Mouse (Mus musculus) macrophage (primary cell): Measurements from ENCODE around the gene Casc3. TPM values are rescaled to one million over a fixed set of nuclear protein-coding genes. Genes with fewer than 3 reads are reported as not detected.

Experiments used
- H3K27ac ChIP-seq: fragments of 350-480 bp; formaldehyde crosslinking; 2 replicates; pipeline ENCODE4 v1.9.0; 2021
- H3K36me3 ChIP-seq: fragments of 350-480 bp; formaldehyde crosslinking; 2 replicates; pipeline ENCODE4 v1.9.0; 2021; ENCODE audit errors: inconsistent target
- H3K4me3 ChIP-seq: fragments of 350-480 bp; formaldehyde crosslinking; 2 replicates; pipeline ENCODE4 v1.9.0; 2021; ENCODE audit errors: inconsistent target
- H3K79me2 ChIP-seq: fragments of 350-480 bp; formaldehyde crosslinking; 2 replicates; pipeline ENCODE4 v1.9.0; 2021; ENCODE audit errors: inconsistent target
- WGBS: methylation state at CpG from one replicate; pipeline ENCODE4 v1.1.7; 2026; ENCODE audit warnings: inconsistent platforms; ENCODE audit not compliant: missing documents; 5-methylcytosine and 5-hydroxymethylcytosine counted together
- polyA plus RNA-seq: library from polyadenylated mRNA; stranded (reverse); fragments of 250-400 nt; gene quantifications from 3 replicates; pipeline ENCODE4 v1.2.4, GENCODE M21; 2018; ENCODE audit warnings: inconsistent platforms

Gene Casc3
- polyA plus RNA-seq, 1 experiment from 2014 or later: 29.9 TPM

DNA sequence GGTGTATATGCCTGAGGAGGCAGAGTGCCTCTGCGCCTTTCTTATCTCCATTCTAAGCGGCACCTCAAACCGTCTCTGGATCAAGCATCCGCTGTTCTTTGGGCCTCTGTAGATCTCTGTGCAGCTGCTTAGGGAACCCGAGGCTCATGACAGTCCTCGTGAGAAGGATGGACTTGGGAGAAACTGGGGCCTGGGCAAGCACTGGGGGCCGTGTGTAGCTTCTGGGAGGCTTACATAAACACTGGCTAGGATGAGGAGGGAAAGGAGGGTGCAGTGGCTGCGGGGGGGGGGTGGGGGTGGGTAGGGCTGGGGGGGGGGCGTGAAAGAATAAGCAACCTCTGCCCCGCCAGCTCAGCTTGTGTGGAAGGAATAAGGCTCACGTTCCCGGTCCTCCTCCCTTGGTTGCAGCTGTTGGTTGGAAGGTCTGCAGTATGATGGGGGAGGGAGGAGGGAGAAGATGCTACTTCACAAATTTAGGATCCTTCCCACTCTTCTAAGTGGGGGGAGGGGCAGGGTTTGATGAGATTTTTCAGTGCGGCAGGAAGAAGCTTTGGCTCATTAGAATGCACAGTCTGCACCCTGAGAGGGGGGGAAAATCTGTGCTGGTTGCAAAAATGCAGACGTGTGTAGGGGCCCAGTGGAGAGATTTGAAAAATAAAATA is 22.7 kb upstream of the Casc3 start:
- H3K36me3 ChIP-seq: no peaks in the 10 kb centered on the region
- no peak overlapping the region for H3K4me3 ChIP-seq
- 72% methylated on average over 12 of the region's 14 CpGs for WGBS
- H3K27ac ChIP-seq: peak overlapping the region; percentile 86
- no peaks in the 10 kb centered on the region for H3K79me2 ChIP-seq

DNA sequence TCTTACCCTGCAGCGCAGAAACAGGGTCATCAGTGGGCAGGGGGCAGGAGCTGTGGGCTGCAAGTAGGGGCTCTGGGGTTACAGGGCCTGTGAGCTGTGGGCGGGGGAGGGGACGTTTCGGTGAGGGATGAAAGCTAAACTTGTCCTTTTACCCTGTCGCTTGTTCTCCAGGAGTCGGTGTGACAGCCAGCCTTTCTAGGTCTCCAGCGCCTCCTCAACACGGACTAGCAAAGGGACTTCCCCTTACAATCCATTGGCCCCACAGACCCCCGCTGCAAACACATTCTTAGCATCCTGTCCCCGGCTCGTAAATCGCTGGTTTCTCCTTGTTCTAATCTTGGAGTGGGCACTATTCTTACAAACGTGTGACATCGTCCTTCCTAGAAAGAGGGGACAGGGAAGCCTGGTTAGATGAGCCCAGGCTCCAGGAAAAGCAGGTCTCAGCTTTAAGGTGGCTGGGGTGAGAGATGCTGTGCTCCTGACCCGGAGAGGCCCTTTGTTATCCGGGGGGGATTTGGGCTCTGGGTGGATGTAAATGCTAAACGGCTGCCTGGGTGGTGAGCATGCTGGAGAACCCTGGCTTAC is 22.0 kb upstream of the Casc3 start:
- WGBS: 13% methylated on average over 17 of the region's 17 CpGs
- no peak overlapping the region for H3K4me3 ChIP-seq
- no peaks in the 10 kb centered on the region for H3K79me2 ChIP-seq
- no peaks in the 10 kb centered on the region for H3K36me3 ChIP-seq
- H3K27ac ChIP-seq: peak overlapping the region; percentile 86

DNA sequence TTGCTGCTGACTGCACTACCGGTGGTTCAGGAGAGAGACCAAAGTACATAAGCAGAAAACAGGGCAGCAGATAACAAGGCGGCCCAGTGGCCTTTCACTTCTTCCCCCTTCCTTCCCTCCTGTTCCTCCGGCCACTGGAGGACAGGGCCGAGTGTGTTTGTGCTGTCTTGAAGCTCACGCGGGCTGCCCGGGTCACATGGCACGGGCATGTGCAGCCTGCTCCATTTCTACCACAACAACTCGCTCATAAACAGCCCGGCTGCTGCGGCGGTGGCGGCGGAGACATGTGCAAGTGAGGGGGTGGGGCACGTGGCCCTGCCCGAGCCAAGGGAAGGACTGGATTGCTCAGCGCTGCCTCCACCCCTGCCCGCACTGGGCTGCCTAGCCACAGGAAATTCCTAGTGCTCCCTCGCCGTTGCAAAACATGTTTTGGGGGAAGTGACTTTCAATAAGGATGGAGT is 21.4 kb upstream of the Casc3 start:
- 0% methylated on average over 20 of the region's 20 CpGs for WGBS
- H3K4me3 ChIP-seq: no peak overlapping the region
- H3K36me3 ChIP-seq: no peaks in the 10 kb centered on the region
- H3K27ac ChIP-seq: peak overlapping the region; percentile 86
- H3K79me2 ChIP-seq: no peaks in the 10 kb centered on the region

DNA sequence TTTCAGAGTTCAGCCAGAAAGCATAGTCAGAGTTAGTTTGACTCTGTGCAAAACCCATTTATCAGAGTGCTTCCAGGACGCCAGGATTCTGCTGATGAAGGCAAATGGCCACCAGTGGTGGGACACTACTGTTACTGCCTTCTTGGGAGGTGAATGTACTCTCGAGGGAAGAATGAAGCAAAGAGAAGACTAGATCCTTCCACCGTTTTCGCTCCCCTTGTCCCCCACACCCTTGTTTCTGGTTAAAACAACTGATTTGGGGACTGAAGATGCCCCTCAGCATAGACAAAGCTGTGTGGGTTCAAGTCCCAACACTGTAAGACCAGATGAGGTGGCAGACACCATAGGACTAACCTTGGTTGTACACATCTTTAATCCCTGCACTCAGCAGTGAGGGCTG is 20.6 kb upstream of the Casc3 start:
- H3K79me2 ChIP-seq: no peaks in the 10 kb centered on the region
- H3K36me3 ChIP-seq: no peaks in the 10 kb centered on the region
- WGBS: 90% methylated on average over 4 of the region's 4 CpGs
- peak overlapping the region; percentile 46 for H3K27ac ChIP-seq
- H3K4me3 ChIP-seq: no peak overlapping the region

DNA sequence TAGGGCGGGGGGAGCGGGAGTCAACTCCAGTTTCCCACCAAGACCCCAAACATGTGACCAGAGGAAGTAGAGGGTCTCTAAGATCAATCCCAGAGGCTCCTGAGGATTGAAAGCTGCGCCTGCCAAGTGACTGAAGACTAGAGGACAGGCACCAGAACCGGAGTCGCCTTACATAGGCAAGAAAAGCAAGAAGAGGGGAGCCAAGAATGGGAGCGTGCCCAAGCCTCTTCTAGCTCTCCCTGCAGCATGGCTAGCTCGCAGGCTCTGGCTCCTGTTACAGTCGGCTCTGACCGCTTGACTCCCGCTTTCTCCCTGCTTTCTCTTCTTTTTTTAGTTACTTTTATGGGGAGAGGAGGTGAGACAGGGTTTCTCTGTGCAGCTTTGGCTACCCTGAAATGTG is 19.5 kb upstream of the Casc3 start:
- Histone ChIP-seq H3K4me3 (no peak overlapping the region), H3K27ac (peak overlapping the region; percentile 61), H3K79me2 (no peaks in the 10 kb centered on the region), H3K36me3 (no peaks in the 10 kb centered on the region)
- 76% methylated on average over 10 of the region's 10 CpGs for WGBS

DNA sequence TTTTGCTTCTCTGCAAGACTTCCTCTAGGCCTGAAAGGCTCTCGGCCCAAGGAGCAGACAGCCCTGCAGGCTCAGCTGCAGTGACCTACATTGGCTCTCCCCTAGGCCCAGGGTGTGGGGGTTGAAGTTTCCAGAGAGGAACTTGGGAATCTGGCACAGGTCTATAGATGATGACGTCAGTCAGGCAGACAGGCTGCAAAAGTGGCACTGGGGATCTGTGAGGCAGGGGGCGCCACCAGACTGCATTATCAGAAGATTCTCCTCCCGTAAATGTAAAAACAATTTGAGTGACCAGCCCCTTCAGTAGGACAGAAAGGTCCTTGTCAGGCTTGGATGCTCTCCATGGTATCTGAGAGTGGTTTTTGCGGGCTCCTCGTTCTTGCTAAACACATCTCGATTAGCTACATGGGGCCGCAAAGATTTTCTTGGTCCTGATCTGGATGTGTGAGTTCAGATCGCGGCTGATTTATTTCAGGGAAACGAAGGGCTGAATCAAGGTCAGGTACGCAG is 18.9 kb upstream of the Casc3 start:
- Histone ChIP-seq H3K27ac (peak overlapping the region; percentile 61), H3K36me3 (no peaks in the 10 kb centered on the region), H3K79me2 (no peaks in the 10 kb centered on the region), H3K4me3 (no peak overlapping the region)
- WGBS: 4% methylated on average over 12 of the region's 12 CpGs

DNA sequence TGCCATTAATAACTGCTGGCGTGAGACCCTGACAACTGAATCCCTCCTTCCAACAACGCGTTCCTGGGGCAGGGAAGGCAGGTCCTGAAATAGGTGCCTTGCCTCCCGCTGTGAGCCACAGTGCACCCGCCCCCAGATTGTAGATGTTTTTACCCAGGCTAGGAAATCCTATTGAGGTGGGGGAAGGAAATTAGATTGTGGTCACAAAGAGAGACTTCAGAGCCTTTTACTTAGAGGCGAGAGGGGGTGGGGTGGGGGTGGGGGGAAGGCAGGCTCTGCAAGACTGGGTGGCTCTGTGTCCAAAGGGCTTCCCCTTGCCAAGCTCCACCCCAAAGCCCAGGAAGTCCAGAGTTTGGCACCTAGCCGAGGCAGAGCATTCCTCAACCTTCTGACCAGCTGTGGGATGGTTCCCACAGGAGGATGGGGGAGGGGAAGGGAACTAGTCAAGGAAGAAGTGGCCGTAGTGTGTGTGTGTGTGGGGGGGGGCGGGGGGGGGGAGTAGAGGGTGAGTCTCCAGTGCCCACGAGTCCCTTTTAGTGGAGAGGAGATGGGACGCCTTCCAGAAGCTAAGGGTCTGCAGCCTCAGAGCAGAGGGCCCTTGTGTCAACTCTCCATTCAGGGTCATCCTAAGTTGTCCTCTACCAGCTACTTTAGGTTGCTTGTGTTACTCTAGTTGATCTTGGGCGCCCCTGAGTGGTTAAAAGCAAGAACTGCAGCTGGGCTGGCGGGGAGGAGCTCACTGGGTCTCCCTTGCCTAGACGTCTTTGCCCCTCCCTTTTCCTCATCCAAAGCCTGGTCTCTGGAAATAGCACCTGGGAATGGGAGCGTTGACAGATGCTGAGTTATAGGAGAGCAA is 18.1 kb upstream of the Casc3 start:
- Histone ChIP-seq H3K79me2 (no peaks in the 10 kb centered on the region), H3K27ac (peak overlapping the region; percentile 61), H3K4me3 (no peak overlapping the region), H3K36me3 (no peaks in the 10 kb centered on the region)
- 3% methylated on average over 12 of the region's 15 CpGs for WGBS

DNA sequence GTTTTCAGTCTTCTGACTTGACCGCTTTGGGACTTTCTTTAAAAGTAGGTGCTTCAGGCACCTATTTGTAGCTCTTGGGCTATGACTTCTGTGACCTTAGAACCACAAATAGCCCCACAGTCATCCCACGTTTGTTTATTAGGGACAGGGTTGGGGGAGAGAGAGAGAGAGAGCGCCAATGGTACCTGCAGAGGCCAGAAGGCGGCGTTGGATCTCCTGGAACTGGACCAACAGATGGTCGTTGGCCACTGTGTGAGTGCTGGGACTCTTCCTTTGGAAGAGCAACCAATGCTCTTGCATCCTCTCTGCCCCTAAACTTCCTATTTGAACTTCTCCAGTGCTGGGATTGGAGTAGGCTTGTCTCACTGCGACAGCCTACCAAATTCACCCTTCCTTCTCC is 17.5 kb upstream of the Casc3 start:
- Histone ChIP-seq H3K36me3 (no peaks in the 10 kb centered on the region), H3K27ac (0 out of 2 replicates have a peak overlapping the region, but pooled peaks have one; percentile 61)
- WGBS: 47% methylated on average over 6 of the region's 7 CpGs

DNA sequence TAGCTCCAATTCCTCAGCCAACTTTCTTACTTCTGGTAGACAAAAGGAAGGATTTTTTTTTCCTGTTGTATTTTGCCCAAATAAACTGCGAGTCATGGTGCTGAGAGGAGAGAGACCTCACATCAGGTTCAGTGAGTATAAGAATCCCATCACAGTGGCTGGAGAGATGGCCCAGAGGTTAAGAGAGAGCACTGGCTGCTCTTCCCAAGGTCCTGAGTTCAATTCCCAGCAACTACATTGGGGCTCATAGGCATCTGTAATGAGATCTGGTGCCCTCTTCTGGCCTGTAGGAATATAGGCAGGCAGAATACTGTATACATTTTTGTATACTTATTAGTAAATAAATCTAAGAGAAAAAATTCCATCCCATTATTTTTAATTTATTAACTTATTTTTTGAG is 17.0 kb upstream of the Casc3 start:
- Histone ChIP-seq H3K79me2 (no peaks in the 10 kb centered on the region), H3K27ac (no peak overlapping the region), H3K4me3 (no peak overlapping the region), H3K36me3 (no peaks in the 10 kb centered on the region)
- 93% methylated on average over 1 of the region's 1 CpGs for WGBS

More for the DNA sequence above, 17.5 kb upstream of the Casc3 start:
- no peaks in the 10 kb centered on the region for H3K79me2 ChIP-seq
- no peak overlapping the region for H3K4me3 ChIP-seq

DNA sequence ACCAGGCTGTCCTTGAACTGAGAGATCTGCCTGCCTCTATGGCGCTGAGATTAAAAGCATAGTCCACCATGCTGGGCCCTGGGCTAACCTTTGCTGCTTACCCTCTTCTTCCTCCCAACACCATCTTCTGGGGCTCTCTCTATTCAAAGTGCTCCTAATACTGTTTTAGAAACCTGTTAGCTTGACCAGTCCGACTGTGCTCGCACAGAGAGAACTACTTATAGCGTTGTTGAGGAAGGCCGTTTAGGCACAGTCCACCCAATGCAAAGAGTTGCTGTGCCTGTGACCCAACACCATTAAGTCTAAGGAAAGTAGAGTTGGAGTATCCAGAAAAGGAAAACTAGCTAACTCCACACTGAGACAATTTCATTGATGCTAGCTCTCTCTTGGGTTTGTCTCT is 16.6 kb upstream of the Casc3 start:
- WGBS: 94% methylated on average over 5 of the region's 5 CpGs
- no peaks in the 10 kb centered on the region for H3K79me2 ChIP-seq
- H3K27ac ChIP-seq: peak overlapping the region; percentile 36
- no peaks in the 10 kb centered on the region for H3K36me3 ChIP-seq
- H3K4me3 ChIP-seq: no peak overlapping the region

DNA sequence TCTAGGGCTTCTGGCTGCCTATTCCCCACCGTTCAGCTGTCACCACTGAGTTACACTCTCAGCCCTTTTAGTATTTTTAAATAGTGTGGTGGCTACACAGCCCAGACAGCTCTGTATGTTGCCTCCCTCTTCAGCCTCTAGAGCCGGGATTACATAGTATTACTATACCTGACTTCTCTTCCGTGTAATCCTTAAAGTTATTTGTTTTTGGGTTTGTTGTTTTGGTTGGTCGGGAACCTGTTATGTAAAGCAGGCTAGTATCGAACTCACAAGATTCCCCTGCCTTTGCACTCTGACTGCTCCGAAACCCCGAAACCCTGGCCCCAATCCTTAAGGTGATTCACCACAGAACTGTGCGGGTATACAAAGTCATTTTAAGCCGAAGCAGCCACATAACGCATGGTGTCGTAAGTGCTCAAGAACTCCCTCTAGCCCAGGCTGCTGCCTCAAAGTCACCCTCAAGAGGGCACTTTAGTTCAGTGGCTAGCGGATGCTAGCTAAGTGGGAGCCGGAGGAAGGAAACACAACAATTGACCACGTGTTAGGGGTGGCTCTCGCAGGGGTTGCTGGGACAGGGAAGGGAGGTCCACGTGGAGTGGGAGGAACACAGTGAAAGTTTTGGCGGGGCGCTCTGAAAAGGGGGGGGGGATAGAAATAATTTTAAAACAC is 16.0 kb upstream of the Casc3 start:
- H3K79me2 ChIP-seq: no peaks in the 10 kb centered on the region
- 3% methylated on average over 14 of the region's 18 CpGs for WGBS
- peak overlapping the region; percentile 49 for H3K27ac ChIP-seq
- H3K4me3 ChIP-seq: peak overlapping the region; percentile 56
- H3K36me3 ChIP-seq: no peaks in the 10 kb centered on the region

DNA sequence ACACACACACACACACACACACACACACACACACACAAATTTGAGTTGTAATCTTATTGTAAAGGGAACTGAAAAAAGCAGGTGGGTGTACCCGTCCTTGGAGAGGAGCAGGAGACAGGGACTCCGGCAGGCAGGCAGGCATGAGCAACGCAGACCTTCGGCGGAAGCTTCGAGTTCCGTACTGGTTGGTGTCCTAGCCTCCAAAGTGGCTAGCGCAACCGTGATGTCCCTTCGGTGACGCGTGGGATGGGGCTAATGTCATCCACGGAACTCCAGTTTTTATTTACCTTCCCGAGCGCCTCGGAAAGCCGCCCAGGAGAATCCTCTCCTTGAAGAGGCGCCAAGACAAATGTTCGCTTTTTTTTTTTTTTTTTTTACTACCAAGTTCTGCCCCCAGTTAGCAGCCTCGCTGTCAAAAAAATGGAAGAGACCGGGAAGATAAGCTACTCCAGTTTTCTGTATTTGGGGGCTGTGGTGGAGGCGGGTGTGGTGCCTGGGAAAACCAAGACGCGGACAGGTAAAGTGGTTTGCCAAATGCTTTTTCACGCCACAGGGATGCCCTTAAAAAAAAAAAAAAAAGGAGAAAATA is 15.4 kb upstream of the Casc3 start:
- Histone ChIP-seq H3K79me2 (no peaks in the 10 kb centered on the region), H3K36me3 (no peaks in the 10 kb centered on the region), H3K27ac (peak overlapping the region; percentile 49), H3K4me3 (peak overlapping the region; percentile 56)
- WGBS: 3% methylated on average over 24 of the region's 25 CpGs

DNA sequence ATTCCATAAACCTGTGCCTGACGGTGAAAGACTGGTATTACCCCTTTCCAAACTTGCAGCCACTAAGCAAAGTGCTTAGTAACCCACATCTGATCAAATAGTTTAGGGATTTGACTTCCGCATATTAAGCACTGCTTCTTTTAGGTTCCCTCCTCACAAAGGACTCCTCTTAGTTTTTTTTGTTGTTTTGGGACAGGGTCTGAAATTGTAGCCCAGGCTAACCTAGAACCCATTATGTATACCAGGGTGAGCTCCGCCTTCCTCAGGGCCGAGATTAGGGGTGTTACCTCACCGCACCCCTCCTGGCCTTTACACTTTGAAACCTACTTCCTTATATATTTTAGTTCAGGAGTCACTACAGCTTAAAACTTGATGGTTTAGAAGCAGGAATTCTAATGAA is 14.9 kb upstream of the Casc3 start:
- peak overlapping the region; percentile 56 for H3K4me3 ChIP-seq
- no peaks in the 10 kb centered on the region for H3K79me2 ChIP-seq
- H3K27ac ChIP-seq: peak overlapping the region; percentile 49; the same call in 1 of the 2 replicates
- 22% methylated on average over 5 of the region's 5 CpGs for WGBS
- no peaks in the 10 kb centered on the region for H3K36me3 ChIP-seq

DNA sequence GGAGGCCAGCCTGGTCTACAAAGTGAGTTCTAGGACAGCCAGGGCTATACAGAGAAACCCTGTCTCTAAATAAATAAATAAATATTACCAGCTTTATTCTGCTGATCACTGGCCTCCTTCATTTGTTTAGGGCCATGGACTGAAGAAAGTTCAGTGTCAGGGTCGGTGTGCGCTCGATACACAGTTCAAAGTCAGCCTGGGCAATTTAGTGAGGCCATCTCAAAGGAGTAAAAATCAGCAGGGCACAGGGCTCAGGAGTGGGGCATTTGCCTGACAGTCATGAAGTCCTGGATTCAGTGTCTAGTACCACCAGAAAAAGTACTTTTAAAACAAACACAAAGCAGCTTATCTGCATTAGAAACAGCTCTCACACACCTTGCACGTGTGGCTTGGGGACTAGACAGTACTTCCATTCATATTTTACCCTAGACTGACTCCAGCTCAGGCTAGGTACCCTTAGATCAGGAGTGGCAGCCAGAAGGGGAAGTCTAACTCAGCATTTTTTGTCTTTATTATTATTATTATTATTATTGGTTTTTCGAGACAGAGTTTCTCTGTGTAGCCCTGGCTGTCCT is 14.0 kb upstream of the Casc3 start:
- H3K79me2 ChIP-seq: no peaks in the 10 kb centered on the region
- no peaks in the 10 kb centered on the region for H3K36me3 ChIP-seq
- 92% methylated on average over 5 of the region's 5 CpGs for WGBS
- no peak overlapping the region for H3K4me3 ChIP-seq
- H3K27ac ChIP-seq: no peak overlapping the region
